Comparison of ENCODE assay signal across 32 mouse cellular contexts in the genomic region with DNA sequence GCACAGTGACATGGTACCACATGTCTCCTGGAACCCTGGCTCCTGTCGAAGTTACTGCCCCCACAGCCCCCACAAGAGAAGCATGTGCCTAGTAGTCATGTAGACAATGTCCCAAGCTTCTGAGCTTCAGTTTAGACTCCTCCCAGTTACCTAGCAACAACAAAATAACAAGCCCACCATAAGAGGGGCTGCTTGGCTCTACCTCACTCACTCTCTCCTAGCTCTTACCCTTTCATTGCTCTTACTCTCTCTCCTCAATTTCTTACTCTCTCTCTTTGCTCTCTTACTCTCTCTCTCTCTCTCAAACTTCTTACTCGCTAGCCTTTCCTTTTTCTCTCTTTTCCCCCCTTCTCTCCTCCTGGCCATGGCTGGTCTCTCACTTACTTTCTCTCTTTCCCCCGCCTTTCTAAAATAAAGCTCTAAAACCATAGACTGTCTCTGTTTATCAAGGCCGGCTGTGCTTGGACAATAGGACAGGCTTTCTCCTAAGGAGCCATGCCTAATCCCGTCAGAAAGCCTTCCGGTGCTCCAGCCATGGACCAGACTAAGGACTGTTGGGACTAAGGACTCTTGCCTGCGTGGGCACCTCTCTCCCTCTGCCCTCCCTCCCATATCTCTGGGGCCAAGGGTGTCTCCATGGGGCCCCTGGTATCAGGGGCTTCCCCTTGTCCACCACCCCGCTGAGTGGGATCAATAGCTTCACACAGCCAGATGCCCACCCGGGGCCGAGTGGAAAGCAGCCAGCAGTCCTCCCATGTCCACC.
DNase-seq lines count a peak whose midpoint lies in the region; ATAC-seq lines count a peak whose summit lies in the region.
"Had no signal": no experiment of that assay in that cellular context is flagged by ENCODE, and none has a peak within 500 bp of the region (broad histone marks: within the 10 kb centered on the region; RNA-seq: fewer than 3 reads in every experiment).

No protein-coding gene starts in this region.

- DNase-seq in forebrain, embryonic 11.5 days (ENCODE audit: low spot score) = no peak
- no peak for DNase-seq in forebrain, embryonic 14.5 days (ENCODE audit: low spot score)
- DNase-seq in midbrain, embryonic 11.5 days (ENCODE audit: low spot score, missing footprints) = no peak
- DNase-seq in lung, postnatal 14 days = no peak
- DNase-seq: adrenal gland, adult 2 months; adrenal gland, postnatal 36 days; B cell, adult 2 months; cerebellum, adult 18-20 months; cerebellum, postnatal 36 days; embryo, embryonic 11 days; gastrocnemius, postnatal 14 days; kidney, adult 11 months; kidney, postnatal 14 days; layer of hippocampus, adult 9-11 months; liver; lung, adult 2 months; lung, postnatal 10 days; right cerebral cortex, postnatal 25 days; thymus, adult 18-20 months; thymus, postnatal 25 days had no signal

- H3K27ac ChIP-seq in forebrain, embryonic 11.5 days (ENCODE audit: low read depth, low read length) = no peak overlapping the region
- H3K27ac ChIP-seq in forebrain, embryonic 14.5 days (ENCODE audit: low read depth, low read length) = no peak overlapping the region
- no peak overlapping the region for H3K27ac ChIP-seq in midbrain, embryonic 11.5 days (ENCODE audit: low read depth, low read length)
- H3K27ac ChIP-seq in midbrain, embryonic 16.5 days (ENCODE audit: low read length) = no peak overlapping the region
- no peak overlapping the region for H3K27ac ChIP-seq in embryonic facial prominence, embryonic 12.5 days
- no peak overlapping the region for H3K27ac ChIP-seq in midbrain, embryonic 13.5 days
- H3K27ac ChIP-seq: embryonic facial prominence, embryonic 15.5 days; heart, embryonic 15.5 days; hindbrain, embryonic 13.5 days; liver, embryonic 14.5 days; neural tube, embryonic 13.5 days; stomach, embryonic 15.5 days had no signal

- ATAC-seq in forebrain, embryonic 11.5 days (replicated peaks; ENCODE audit: low FRiP score) = 0 out of 2 replicates have a peak, but pooled peaks have one; percentile 27
- ATAC-seq in forebrain, embryonic 14.5 days = no peak
- ATAC-seq in midbrain, embryonic 11.5 days (ENCODE audit: low FRiP score) = peak; percentile 76
- ATAC-seq in midbrain, embryonic 16.5 days = no peak
- ATAC-seq in embryonic facial prominence, embryonic 12.5 days (ENCODE audit: insufficient number of reproducible peaks, insufficient read depth, low FRiP score, low TSS enrichment) = 0 out of 2 replicates have a peak, but pooled peaks have one; percentile 64
- ATAC-seq in midbrain, embryonic 13.5 days = peak; percentile 76
- ATAC-seq: activated CD4-positive, CD25-positive, alpha-beta regulatory T cell, adult 4 months; inflammation-experienced regulatory T-cells, adult 6 months had no signal

- H3K27me3 ChIP-seq in forebrain, embryonic 11.5 days (ENCODE audit: control insufficient read depth, insufficient read depth, low read length) = no peaks in the 10 kb centered on the region
- H3K27me3 ChIP-seq in forebrain, embryonic 14.5 days (replicated peaks; ENCODE audit: control insufficient read depth, insufficient read depth, low read length) = no peaks in the 10 kb centered on the region
- no peaks in the 10 kb centered on the region for H3K27me3 ChIP-seq in midbrain, embryonic 11.5 days (ENCODE audit: control insufficient read depth, insufficient read depth, low read length)
- no peaks in the 10 kb centered on the region for H3K27me3 ChIP-seq in midbrain, embryonic 16.5 days (ENCODE audit: control insufficient read depth, insufficient read depth, low read depth, low read length)
- no peaks in the 10 kb centered on the region for H3K27me3 ChIP-seq in embryonic facial prominence, embryonic 12.5 days
- H3K27me3 ChIP-seq in midbrain, embryonic 13.5 days = no peaks in the 10 kb centered on the region
- H3K27me3 ChIP-seq: embryonic facial prominence, embryonic 15.5 days; heart, embryonic 15.5 days; hindbrain, embryonic 13.5 days; neural tube, embryonic 13.5 days; stomach, embryonic 15.5 days had no signal

- H3K4me2 ChIP-seq in forebrain, embryonic 11.5 days (ENCODE audit: low read depth, low read length, severe bottlenecking) = no peak overlapping the region
- no peak overlapping the region for H3K4me2 ChIP-seq in forebrain, embryonic 14.5 days (ENCODE audit: low read length)
- H3K4me2 ChIP-seq in midbrain, embryonic 11.5 days = no peak overlapping the region
- H3K4me2 ChIP-seq in midbrain, embryonic 16.5 days (ENCODE audit: low read length) = no peak overlapping the region
- no peak overlapping the region for H3K4me2 ChIP-seq in embryonic facial prominence, embryonic 12.5 days (replicated peaks)
- no peak overlapping the region for H3K4me2 ChIP-seq in midbrain, embryonic 13.5 days (replicated peaks)
- H3K4me2 ChIP-seq: embryonic facial prominence, embryonic 15.5 days; heart, embryonic 15.5 days; hindbrain, embryonic 13.5 days; neural tube, embryonic 13.5 days; stomach, embryonic 15.5 days had no signal

- 37% methylated on average over 10 of the region's 10 CpGs for WGBS in forebrain, embryonic 11.5 days
- WGBS in forebrain, embryonic 14.5 days = 37% methylated on average over 10 of the region's 10 CpGs
- WGBS in midbrain, embryonic 11.5 days = 29% methylated on average over 10 of the region's 10 CpGs
- 27% methylated on average over 10 of the region's 10 CpGs for WGBS in midbrain, embryonic 16.5 days
- 48% methylated on average over 10 of the region's 10 CpGs for WGBS in embryonic facial prominence, embryonic 12.5 days
- 21% methylated on average over 10 of the region's 10 CpGs for WGBS in midbrain, embryonic 13.5 days

- H3K9me3 ChIP-seq in forebrain, embryonic 11.5 days (ENCODE audit: control insufficient read depth, low read length) = no peaks in the 10 kb centered on the region
- H3K9me3 ChIP-seq in forebrain, embryonic 14.5 days (replicated peaks; ENCODE audit: control insufficient read depth, low read length) = no peaks in the 10 kb centered on the region
- no peaks in the 10 kb centered on the region for H3K9me3 ChIP-seq in midbrain, embryonic 11.5 days (ENCODE audit: control insufficient read depth, low read length)
- H3K9me3 ChIP-seq in midbrain, embryonic 16.5 days (replicated peaks; ENCODE audit: control insufficient read depth, low read length, poor library complexity, severe bottlenecking) = no peaks in the 10 kb centered on the region; the same call in 1 of the 2 replicates
- H3K9me3 ChIP-seq in embryonic facial prominence, embryonic 12.5 days = no peaks in the 10 kb centered on the region
- H3K9me3 ChIP-seq in midbrain, embryonic 13.5 days = no peaks in the 10 kb centered on the region
- H3K9me3 ChIP-seq: embryonic facial prominence, embryonic 15.5 days; heart, embryonic 15.5 days; hindbrain, embryonic 13.5 days; neural tube, embryonic 13.5 days; stomach, embryonic 15.5 days had no signal

- H3K4me1 ChIP-seq in forebrain, embryonic 11.5 days (replicated peaks; ENCODE audit: control insufficient read depth, insufficient read depth, low read length) = no peaks in the 10 kb centered on the region
- H3K4me1 ChIP-seq in forebrain, embryonic 14.5 days (ENCODE audit: control insufficient read depth, insufficient read depth, low read length) = no peaks in the 10 kb centered on the region
- H3K4me1 ChIP-seq in midbrain, embryonic 11.5 days (ENCODE audit: control insufficient read depth, insufficient read depth, low read length) = no peaks in the 10 kb centered on the region
- H3K4me1 ChIP-seq in midbrain, embryonic 16.5 days (ENCODE audit: control insufficient read depth, insufficient read depth, low read length) = no peaks in the 10 kb centered on the region
- no peaks in the 10 kb centered on the region for H3K4me1 ChIP-seq in embryonic facial prominence, embryonic 12.5 days
- H3K4me1 ChIP-seq in midbrain, embryonic 13.5 days (replicated peaks) = peaks cover 11% of the 10 kb centered on the region; the same call in 1 of the 2 replicates
- H3K4me1 ChIP-seq: embryonic facial prominence, embryonic 15.5 days; heart, embryonic 15.5 days; hindbrain, embryonic 13.5 days; neural tube, embryonic 13.5 days; stomach, embryonic 15.5 days had no signal

- H3K4me3 ChIP-seq in forebrain, embryonic 11.5 days (ENCODE audit: low read depth, low read length) = no peak overlapping the region
- no peak overlapping the region for H3K4me3 ChIP-seq in forebrain, embryonic 14.5 days (ENCODE audit: low read depth, low read length)
- H3K4me3 ChIP-seq in midbrain, embryonic 11.5 days (ENCODE audit: low read depth, low read length) = no peak overlapping the region
- no peak overlapping the region for H3K4me3 ChIP-seq in midbrain, embryonic 16.5 days (ENCODE audit: low read depth, low read length)
- no peak overlapping the region for H3K4me3 ChIP-seq in embryonic facial prominence, embryonic 12.5 days
- H3K4me3 ChIP-seq in midbrain, embryonic 13.5 days (replicated peaks) = no peak overlapping the region
- H3K4me3 ChIP-seq: embryonic facial prominence, embryonic 15.5 days; heart, embryonic 15.5 days; hindbrain, embryonic 13.5 days; myocyte; neural tube, embryonic 13.5 days; stomach, embryonic 15.5 days had no signal

- no peak overlapping the region for H3K9ac ChIP-seq in forebrain, embryonic 11.5 days (ENCODE audit: low read length)
- no peak overlapping the region for H3K9ac ChIP-seq in forebrain, embryonic 14.5 days (ENCODE audit: low read length)
- H3K9ac ChIP-seq in midbrain, embryonic 11.5 days (ENCODE audit: low read length) = no peak overlapping the region
- H3K9ac ChIP-seq in midbrain, embryonic 16.5 days (ENCODE audit: low read depth, low read length) = no peak overlapping the region
- H3K9ac ChIP-seq in embryonic facial prominence, embryonic 12.5 days = no peak overlapping the region
- H3K9ac ChIP-seq in midbrain, embryonic 13.5 days (replicated peaks) = no peak overlapping the region
- H3K9ac ChIP-seq: embryonic facial prominence, embryonic 15.5 days; heart, embryonic 15.5 days; hindbrain, embryonic 13.5 days; liver, embryonic 14.5 days; neural tube, embryonic 13.5 days; stomach, embryonic 15.5 days had no signal

- no peaks in the 10 kb centered on the region for H3K36me3 ChIP-seq in forebrain, embryonic 11.5 days (ENCODE audit: control insufficient read depth, insufficient read depth, low read length)
- H3K36me3 ChIP-seq in forebrain, embryonic 14.5 days (ENCODE audit: control insufficient read depth, insufficient read depth, low read length) = no peaks in the 10 kb centered on the region
- H3K36me3 ChIP-seq in midbrain, embryonic 11.5 days (ENCODE audit: control insufficient read depth, insufficient read depth, low read length) = no peaks in the 10 kb centered on the region
- no peaks in the 10 kb centered on the region for H3K36me3 ChIP-seq in midbrain, embryonic 16.5 days (ENCODE audit: control insufficient read depth, insufficient read depth, low read length)
- no peaks in the 10 kb centered on the region for H3K36me3 ChIP-seq in embryonic facial prominence, embryonic 12.5 days
- H3K36me3 ChIP-seq in midbrain, embryonic 13.5 days = no peaks in the 10 kb centered on the region
- H3K36me3 ChIP-seq: embryonic facial prominence, embryonic 15.5 days; heart, embryonic 15.5 days; hindbrain, embryonic 13.5 days; neural tube, embryonic 13.5 days; stomach, embryonic 15.5 days had no signal

Comparison
In these comparisons a context has a peak if more than half of its experiments do, and no peak if none do; other contexts are left out.
1. ATAC-seq: peak in forebrain, embryonic 11.5 days (single experiment), midbrain, embryonic 11.5 days (single experiment), embryonic facial prominence, embryonic 12.5 days (single experiment) and midbrain, embryonic 13.5 days (single experiment); none in forebrain, embryonic 14.5 days (single experiment) and midbrain, embryonic 16.5 days (single experiment).